Mouse (Mus musculus) bone marrow macrophage, adult 2 months (primary cell): ENCODE results near the gene C7. TPM values are rescaled to one million over a fixed set of nuclear protein-coding genes. Genes with fewer than 3 reads are reported as not detected.

Experiments used
- H3K27ac ChIP-seq: 2 replicates; pipeline ENCODE4 v1.5.1; 2012; ENCODE audit warnings: low read depth, low read length; ENCODE audit not compliant: insufficient read depth
- H3K4me1 ChIP-seq: 2 replicates; pipeline ENCODE4 v1.6.1; 2012; ENCODE audit warnings: low read length; ENCODE audit not compliant: control insufficient read depth, insufficient read depth
- H3K4me3 ChIP-seq: 2 replicates; pipeline ENCODE4 v1.5.1; 2012; ENCODE audit warnings: mild to moderate bottlenecking, low read length, moderate library complexity; ENCODE audit not compliant: insufficient read depth
- CTCF ChIP-seq: IDR thresholded peaks from 2 replicates; pipeline ENCODE4 v1.5.1; 2012; ENCODE audit warnings: low read depth, mild to moderate bottlenecking, low read length, moderate library complexity
- POLR2A ChIP-seq: IDR thresholded peaks from 2 replicates; pipeline ENCODE4 v1.6.1; 2012; ENCODE audit warnings: mild to moderate bottlenecking, low read depth, low read length, borderline replicate concordance
- polyA plus RNA-seq: library from polyadenylated mRNA; stranded (reverse); fragments of >200 nt; gene quantifications from 2 replicates; pipeline ENCODE4 v1.2.4, GENCODE M21; 2012; ENCODE audit not compliant: missing spikeins, insufficient read depth, insufficient read length

The C7 gene
- polyA plus RNA-seq = not detected in 2 replicates

DNA sequence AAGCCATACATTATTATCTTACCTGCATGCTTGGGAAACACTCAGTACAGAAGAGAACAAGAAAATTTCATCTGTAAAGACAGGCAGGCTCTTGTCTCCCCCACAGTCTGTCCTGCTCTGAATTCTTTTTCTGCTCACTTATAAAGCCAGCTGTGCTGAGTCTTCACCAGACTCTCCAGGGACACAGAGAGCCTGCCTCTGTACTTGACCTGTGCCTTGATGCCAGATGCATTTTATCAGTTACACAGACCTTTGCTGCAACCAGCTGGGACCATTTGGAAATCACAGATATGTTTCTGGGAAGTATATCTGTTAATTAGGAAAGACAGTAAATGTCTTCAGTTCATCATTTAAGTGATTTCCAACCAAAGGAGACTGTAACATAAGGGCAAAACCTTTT, at the start of gene C7:
TSS of gene C7 (minus strand) at position 106 of the 400 bp plus-strand sequence.
- no peak for TF ChIP-seq CTCF
- TF ChIP-seq POLR2A = no peak

DNA sequence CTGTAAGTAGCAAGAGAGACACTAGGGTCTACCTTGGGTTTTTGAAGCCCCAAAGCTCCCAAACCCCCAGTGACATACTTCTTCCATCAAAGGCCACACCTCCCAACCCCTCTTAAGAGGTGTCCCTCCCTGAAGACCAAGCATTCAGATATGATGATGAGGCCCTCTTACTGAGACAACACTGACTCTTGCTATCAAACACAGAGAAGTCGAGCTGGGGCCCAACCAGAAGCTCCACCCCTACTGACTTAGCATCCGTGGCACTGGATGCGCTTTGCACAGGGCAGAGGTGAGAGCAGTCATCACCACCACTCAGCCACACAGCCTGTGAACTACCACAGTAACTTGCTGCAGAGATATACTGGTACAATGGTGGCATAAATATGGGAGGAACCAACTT, 49.1 kb upstream of the C7 start:
- no peak overlapping the region for H3K27ac ChIP-seq
- TF ChIP-seq POLR2A = no peak
- TF ChIP-seq CTCF = no peak
- H3K4me3 ChIP-seq = no peak overlapping the region
- H3K4me1 ChIP-seq = peaks cover 12% of the 10 kb centered on the region

More for the DNA sequence above, at the start of gene C7:
- Histone ChIP-seq H3K4me1 (no peaks in the 10 kb centered on the region), H3K27ac (no peak within 1 kb of the TSS), H3K4me3 (no peak within 1 kb of the TSS)

- Histone ChIP-seq H3K4me3 (peak overlapping the region; percentile 66), H3K4me1 (peaks cover 4% of the 10 kb centered on the region; the same call in 1 of the 2 replicates), H3K27ac (no peak overlapping the region)
- TF ChIP-seq CTCF (no peak), POLR2A (no peak)
Measured at GRCm38 (mm10) chr15:5108655-5109040, 45.1 kb upstream of the C7 start.

GRCm38 (mm10) chr15:5107686-5108654, 44.4 kb upstream of the C7 start, which contains the start of gene Card6:
Gene Card6, minus strand, starts transcription at chr15:5108539.
- TF ChIP-seq CTCF (no peak), POLR2A (no peak)
- peak within 1 kb of the TSS; percentile 7; the same call in 1 of the 2 replicates for H3K27ac ChIP-seq
- peaks cover 4% of the 10 kb centered on the region; the same call in 1 of the 2 replicates for H3K4me1 ChIP-seq
- peak within 1 kb of the TSS; percentile 66 for H3K4me3 ChIP-seq

DNA sequence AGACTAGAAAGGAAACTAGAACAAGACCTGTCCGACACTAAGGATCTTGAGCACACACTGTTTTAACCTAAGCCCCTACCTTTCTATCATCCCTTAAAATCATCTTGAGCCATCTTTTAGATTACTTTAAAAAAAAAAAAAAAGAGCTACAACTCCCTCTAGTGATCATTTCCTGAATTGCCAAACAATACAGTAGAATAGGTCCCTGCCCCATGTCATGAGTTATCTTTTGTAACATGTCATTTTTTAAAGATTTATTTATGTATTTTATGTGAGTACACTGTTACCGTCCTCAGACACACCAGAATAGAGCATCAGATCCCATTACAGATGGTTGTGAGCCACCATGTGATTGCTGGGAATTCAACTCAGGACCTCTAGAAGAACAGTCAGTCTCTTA, 42.8 kb upstream of the C7 start:
- TF ChIP-seq CTCF (no peak), POLR2A (no peak)
- Histone ChIP-seq H3K27ac (no peak overlapping the region), H3K4me3 (no peak overlapping the region), H3K4me1 (peaks cover 4% of the 10 kb centered on the region; the same call in 1 of the 2 replicates)

- H3K4me1 ChIP-seq = peaks cover 4% of the 10 kb centered on the region; the same call in 1 of the 2 replicates
- H3K4me3 ChIP-seq = no peak overlapping the region
- no peak for TF ChIP-seq CTCF
- TF ChIP-seq POLR2A = no peak
- no peak overlapping the region for H3K27ac ChIP-seq
Measured at GRCm38 (mm10) chr15:5105891-5106290, 42.4 kb upstream of the C7 start.

- Histone ChIP-seq H3K27ac (no peak overlapping the region), H3K4me3 (no peak overlapping the region), H3K4me1 (no peaks in the 10 kb centered on the region)
- TF ChIP-seq CTCF = no peak
- TF ChIP-seq POLR2A = no peak
Measured at GRCm38 (mm10) chr15:5102312-5102711, 38.8 kb upstream of the C7 start.

DNA sequence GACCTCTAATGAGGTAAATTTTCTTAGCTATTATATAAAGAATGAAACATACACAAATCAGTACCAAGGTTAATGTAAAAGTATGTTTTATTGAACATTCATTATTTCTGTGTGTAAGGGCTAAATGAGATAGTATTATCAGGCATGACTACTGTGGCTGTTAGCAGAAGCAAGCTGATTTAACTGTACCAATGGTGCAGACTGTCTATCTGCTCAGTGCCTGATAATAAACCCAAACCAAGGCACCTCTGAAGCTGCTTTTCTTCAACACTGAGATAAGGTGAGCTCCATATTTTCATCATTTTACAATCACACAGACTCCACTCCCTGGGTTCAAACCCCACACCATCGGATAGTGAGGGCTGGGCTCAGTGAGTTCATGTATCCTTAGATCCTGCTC, 33.8 kb upstream of the C7 start:
- no peak for TF ChIP-seq POLR2A
- TF ChIP-seq CTCF = no peak
- Histone ChIP-seq H3K4me3 (no peak overlapping the region), H3K27ac (no peak overlapping the region), H3K4me1 (no peaks in the 10 kb centered on the region)

- H3K27ac ChIP-seq = no peak overlapping the region
- H3K4me3 ChIP-seq = no peak overlapping the region
- TF ChIP-seq CTCF (no peak), POLR2A (no peak)
- H3K4me1 ChIP-seq = no peaks in the 10 kb centered on the region
Measured at GRCm38 (mm10) chr15:5095534-5096301, 32.2 kb upstream of the C7 start.
